Mouse (Mus musculus) thymus, adult 18-20 months (tissue): ENCODE measurements around the gene Nme7.

Experiments used
- DNase-seq, 2 experiments: peaks; one replicate each; pipeline ENCODE4 v3.0.0; 2022; ENCODE audit warnings: mixed read lengths in 2 of 2

Nme7 gene

GRCm38 (mm10) chr1:164320731-164321130 lies 16.8 kb downstream of the Nme7 start:
- DNase-seq: no peak

GRCm38 (mm10) chr1:164321408-164321807 lies 17.5 kb downstream of the Nme7 start:
- no peak for DNase-seq

GRCm38 (mm10) chr1:164322987-164323650 lies 19.2 kb downstream of the Nme7 start:
- no peak for DNase-seq

GRCm38 (mm10) chr1:164324221-164324620 lies 20.3 kb downstream of the Nme7 start:
- no peak for DNase-seq

- no peak for DNase-seq
These were observed 21.0 kb downstream of the Nme7 start for GRCm38 (mm10) chr1:164324878-164325277.

GRCm38 (mm10) chr1:164326600-164327155 lies 22.8 kb downstream of the Nme7 start:
- DNase-seq: no peak

GRCm38 (mm10) chr1:164327764-164328163 lies 23.8 kb downstream of the Nme7 start:
- no peak for DNase-seq

- DNase-seq: no peak
These were observed 28.6 kb downstream of the Nme7 start for GRCm38 (mm10) chr1:164332559-164332958.

- DNase-seq: no peak
These were observed 31.5 kb downstream of the Nme7 start for GRCm38 (mm10) chr1:164335435-164335834.

- no peak for DNase-seq
These were observed 31.9 kb downstream of the Nme7 start for GRCm38 (mm10) chr1:164335846-164336245.

GRCm38 (mm10) chr1:164342161-164342560 lies 38.2 kb downstream of the Nme7 start:
- peak in 1 of 2 experiments; percentile 13 for DNase-seq

- no peak for DNase-seq
These were observed 49.5 kb downstream of the Nme7 start for GRCm38 (mm10) chr1:164353443-164353842.

- DNase-seq: no peak
These were observed 54.1 kb downstream of the Nme7 start for GRCm38 (mm10) chr1:164357995-164358394.

- DNase-seq: no peak
These were observed 58.1 kb downstream of the Nme7 start for GRCm38 (mm10) chr1:164361997-164362396.

- DNase-seq: peak; percentile 51 to 54
These were observed 62.5 kb downstream of the Nme7 start for GRCm38 (mm10) chr1:164366156-164367128.

GRCm38 (mm10) chr1:164368152-164368551 lies 64.2 kb downstream of the Nme7 start:
- DNase-seq: no peak

- DNase-seq: no peak
These were observed 65.9 kb downstream of the Nme7 start for GRCm38 (mm10) chr1:164369781-164370180.

GRCm38 (mm10) chr1:164373029-164373428 lies 69.1 kb downstream of the Nme7 start:
- no peak for DNase-seq

- DNase-seq: no peak
These were observed 70.1 kb downstream of the Nme7 start for GRCm38 (mm10) chr1:164374020-164374419.

- no peak for DNase-seq
These were observed 71.7 kb downstream of the Nme7 start for GRCm38 (mm10) chr1:164375626-164376025.

- DNase-seq: no peak
These were observed 73.0 kb downstream of the Nme7 start for GRCm38 (mm10) chr1:164376761-164377487.

GRCm38 (mm10) chr1:164383621-164384020 lies 79.7 kb downstream of the Nme7 start:
- no peak for DNase-seq

- DNase-seq: no peak
These were observed 80.4 kb downstream of the Nme7 start for GRCm38 (mm10) chr1:164384354-164384753.
